Mouse (Mus musculus) heart, adult 2 months (tissue): ENCODE measurements around the gene Nxf1.

Experiments used
- CTCF ChIP-seq: fragments of 200-600 bp; IDR thresholded peaks from 2 replicates; pipeline ENCODE4 v1.8.1; 2022; ENCODE audit warnings: antibody characterized with exemption, mild to moderate bottlenecking, moderate library complexity
- POLR2A ChIP-seq: fragments of 200-500 bp; IDR thresholded peaks from 2 replicates; pipeline ENCODE4 v1.6.1; 2011; ENCODE audit warnings: mild to moderate bottlenecking, low read depth, low read length, control low read depth; ENCODE audit not compliant: insufficient read depth

- peak; percentile 29; the same call in 1 of the 2 replicates for TF ChIP-seq CTCF
- TF ChIP-seq POLR2A: no peak
Observed at GRCm38 (mm10) chr19:8760757-8761156, 3.9 kb downstream of the Nxf1 start.
